Mouse (Mus musculus) erythroblast, embryonic 14.5 days (primary cell): ENCODE results near the gene Lpo.

Experiments
- GATA1 ChIP-seq: IDR thresholded peaks from 2 replicates; pipeline ENCODE4 v1.6.1; 2012; ENCODE audit warnings: low read length, inconsistent platforms, mixed read lengths
- TAL1 ChIP-seq: IDR thresholded peaks from 3 replicates; pipeline ENCODE4 v1.6.1; 2012; ENCODE audit warnings: low read length, inconsistent platforms, mixed read lengths

DNA sequence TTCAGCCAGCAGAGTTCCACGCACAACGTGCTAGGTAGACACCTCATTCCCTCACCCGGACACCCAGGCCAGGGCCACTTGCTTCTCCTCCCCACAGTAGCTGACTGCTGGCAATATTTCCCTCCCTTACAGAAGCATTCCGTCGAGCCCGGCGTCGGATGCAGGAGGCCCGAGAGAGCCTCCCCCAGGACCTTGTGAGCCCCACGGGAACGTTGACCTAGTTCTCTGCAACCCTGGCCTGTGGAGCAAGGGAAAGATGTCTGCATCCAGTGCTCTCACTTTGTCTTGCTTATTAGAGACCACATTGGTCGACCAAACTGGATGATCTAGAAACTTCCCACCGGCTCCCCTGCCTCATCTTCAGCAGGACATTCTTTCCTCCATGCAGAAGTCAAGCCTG is 34.7 kb upstream of the Lpo start:
- no peak for TF ChIP-seq GATA1
- TF ChIP-seq TAL1, result no peak
